Mouse (Mus musculus) lung, adult 2 months (tissue): ENCODE measurements at regions not wholly inside any gene's neighbourhood (a gene's known extent, or its start where the extent isn't known, plus 50 kb on each side); places are given as distances from the start of the nearest gene placed in this dataset.

ENCODE experiments used
- DNase-seq: peaks from one replicate; pipeline ENCODE4 v3.0.0; 2022
- H3K4me1 ChIP-seq: fragments of 200-500 bp; 2 replicates; pipeline ENCODE4 v1.6.1; 2011; ENCODE audit warnings: low read length; ENCODE audit not compliant: control insufficient read depth, insufficient read depth
- H3K4me3 ChIP-seq: fragments of 200-500 bp; replicated peaks from 2 replicates; pipeline ENCODE3; 2011; ENCODE audit warnings: low read depth, mild to moderate bottlenecking, control low read depth, low read length; ENCODE audit errors: extremely low read depth
- CTCF ChIP-seq: fragments of 200-500 bp; IDR thresholded peaks from 2 replicates; pipeline ENCODE4 v1.5.1; 2011; ENCODE audit warnings: mild to moderate bottlenecking, low read length, control low read depth; ENCODE audit not compliant: insufficient read depth
- POLR2A ChIP-seq: fragments of 200-500 bp; IDR thresholded peaks from 2 replicates; pipeline ENCODE4 v1.6.1; 2011; ENCODE audit warnings: low read depth, mild to moderate bottlenecking, control low read depth, low read length, borderline replicate concordance; ENCODE audit errors: extremely low read depth
- WGBS: fragments of 180-500 bp; shearing (Covaris S2); methylation state at CpG from one replicate; pipeline ENCODE4 v1.1.7; 2018; 5-methylcytosine and 5-hydroxymethylcytosine counted together

- 72% methylated on average over 7 of the region's 7 CpGs for WGBS
- H3K4me3 ChIP-seq, result no peak overlapping the region
- DNase-seq, result no peak
- TF ChIP-seq CTCF (no peak), POLR2A (no peak)
- no peaks in the 10 kb centered on the region for H3K4me1 ChIP-seq
Measured at GRCm38 (mm10) chr2:116801578-116801977, 76.9 kb upstream of the Tmco5 start.

- TF ChIP-seq CTCF (no peak), POLR2A (no peak)
- DNase-seq, result no peak
- H3K4me1 ChIP-seq, result no peaks in the 10 kb centered on the region
- H3K4me3 ChIP-seq, result no peak overlapping the region
- WGBS, result 81% methylated on average over 3 of the region's 3 CpGs
Measured at GRCm38 (mm10) chr2:116807207-116807606, 71.3 kb upstream of the Tmco5 start.

GRCm38 (mm10) chr2:116807636-116808035 is 70.9 kb upstream of the Tmco5 start:
- no peaks in the 10 kb centered on the region for H3K4me1 ChIP-seq
- no peak overlapping the region for H3K4me3 ChIP-seq
- no peak for DNase-seq
- WGBS, result 83% methylated on average over 7 of the region's 7 CpGs
- TF ChIP-seq CTCF (no peak), POLR2A (no peak)

- no peak overlapping the region for H3K4me3 ChIP-seq
- DNase-seq, result no peak
- TF ChIP-seq POLR2A (no peak), CTCF (no peak)
- no peaks in the 10 kb centered on the region for H3K4me1 ChIP-seq
- 86% methylated on average over 6 of the region's 6 CpGs for WGBS
Measured at GRCm38 (mm10) chr2:116808113-116808512, 70.4 kb upstream of the Tmco5 start.

GRCm38 (mm10) chr2:116808554-116808953 is 69.9 kb upstream of the Tmco5 start:
- 88% methylated on average over 8 of the region's 8 CpGs for WGBS
- TF ChIP-seq CTCF (no peak), POLR2A (no peak)
- no peaks in the 10 kb centered on the region for H3K4me1 ChIP-seq
- DNase-seq, result no peak
- H3K4me3 ChIP-seq, result no peak overlapping the region

- WGBS, result 93% methylated on average over 16 of the region's 16 CpGs
- Histone ChIP-seq H3K4me1 (no peaks in the 10 kb centered on the region), H3K4me3 (no peak overlapping the region)
- no peak for DNase-seq
- TF ChIP-seq POLR2A (no peak), CTCF (no peak)
Measured at GRCm38 (mm10) chr2:116810116-116810515, 68.4 kb upstream of the Tmco5 start.

GRCm38 (mm10) chr2:116812869-116813558 is 65.5 kb upstream of the Tmco5 start:
- no peak for DNase-seq
- 31% methylated on average over 13 of the region's 13 CpGs for WGBS
- Histone ChIP-seq H3K4me3 (no peak overlapping the region), H3K4me1 (no peaks in the 10 kb centered on the region)
- TF ChIP-seq POLR2A, result no peak
- TF ChIP-seq CTCF, result no peak

- WGBS, result 35% methylated on average over 5 of the region's 5 CpGs
Measured at GRCm38 (mm10) chr2:116813559-116813895, 65.0 kb upstream of the Tmco5 start.

GRCm38 (mm10) chr2:116817134-116817533 is 61.4 kb upstream of the Tmco5 start:
- WGBS, result 62% methylated on average over 6 of the region's 6 CpGs
- Histone ChIP-seq H3K4me1 (no peaks in the 10 kb centered on the region), H3K4me3 (no peak overlapping the region)
- TF ChIP-seq CTCF (no peak), POLR2A (no peak)
- DNase-seq, result no peak

More at GRCm38 (mm10) chr2:116813559-116813895, 65.0 kb upstream of the Tmco5 start:
- H3K4me3 ChIP-seq, result no peak overlapping the region
- TF ChIP-seq POLR2A, result no peak
- TF ChIP-seq CTCF, result no peak
- H3K4me1 ChIP-seq, result no peaks in the 10 kb centered on the region
- no peak for DNase-seq

- TF ChIP-seq CTCF (no peak), POLR2A (no peak)
Measured at GRCm38 (mm10) chr2:116817561-116817960, 60.9 kb upstream of the Tmco5 start.

More at GRCm38 (mm10) chr2:116817561-116817960, 60.9 kb upstream of the Tmco5 start:
- Histone ChIP-seq H3K4me3 (no peak overlapping the region), H3K4me1 (no peaks in the 10 kb centered on the region)
- 52% methylated on average over 9 of the region's 9 CpGs for WGBS
- DNase-seq, result no peak
